Mouse (Mus musculus) duodenum, adult 2 months (tissue): ENCODE measurements around the gene Ccdc88c. TPM values are rescaled to one million over a fixed set of nuclear protein-coding genes. Genes with fewer than 3 reads are reported as not detected.

Experiments
- polyA plus RNA-seq: library from polyadenylated mRNA; depleted of rRNA; stranded (reverse); fragments of >200 nt; gene quantifications from 2 replicates; pipeline ENCODE4 v1.2.3, GENCODE M21; 2012; ENCODE audit warnings: low replicate concordance; rRNA removed

The Ccdc88c gene
- polyA plus RNA-seq: 10.6 and 12.5 TPM in 2 replicates

GRCm38 (mm10) chr12:101028954-101029731 lies at the start of gene Ccdc88c:
Gene Ccdc88c, minus strand, starts transcription at chr12:101029056.

GRCm38 (mm10) chr12:100907598-100908297 lies 121.1 kb downstream of the Ccdc88c start, which contains the start of gene Gpr68:
Gene Gpr68, minus strand, starts transcription at chr12:100908198.

Other genes starting within 250 kb of the Ccdc88c start
- gene Dglucy, start 250.0 kb downstream of the Ccdc88c start, polyA plus RNA-seq: 18.5 and 28.1 TPM in 2 replicates
- 1.2 and 2.9 TPM in 2 replicates for gene Gpr68, start 120.9 kb downstream of the Ccdc88c start, polyA plus RNA-seq
- 6.6 and 7.4 TPM in 2 replicates for gene Ppp4r3a, start 54.6 kb upstream of the Ccdc88c start, polyA plus RNA-seq